In genomic region chr12:79648812-79649700, GRCm38 (mm10) we compare ENCODE assay signal across 12 mouse cellular contexts.
DNase-seq lines count a peak whose midpoint lies in the region; ATAC-seq lines count a peak whose summit lies in the region.
"Had no signal": no experiment of that assay in that cellular context is flagged by ENCODE, and none has a peak within 500 bp of the region (broad histone marks: within the 10 kb centered on the region; RNA-seq: fewer than 3 reads in every experiment).

No protein-coding gene starts in this region.

- peaks cover 9% of the 10 kb centered on the region for H3K4me1 ChIP-seq in forebrain, embryonic 12.5 days
- H3K4me1 ChIP-seq in forebrain, embryonic 16.5 days (replicated peaks; ENCODE audit: control insufficient read depth, insufficient read depth, low read length) = no peaks in the 10 kb centered on the region
- H3K4me1 ChIP-seq in midbrain, embryonic 12.5 days = peaks cover 8% of the 10 kb centered on the region; the same call in 1 of the 2 replicates
- H3K4me1 ChIP-seq in midbrain, embryonic 14.5 days (ENCODE audit: control insufficient read depth, insufficient read depth, low read length) = no peaks in the 10 kb centered on the region
- H3K4me1 ChIP-seq in stomach, embryonic 15.5 days = 0 out of 2 replicates have a peak, but pooled peaks cover 2% of the 10 kb centered on the region

- H3K4me2 ChIP-seq in forebrain, embryonic 12.5 days = no peak overlapping the region
- H3K4me2 ChIP-seq in forebrain, embryonic 16.5 days (ENCODE audit: low read length) = no peak overlapping the region
- H3K4me2 ChIP-seq in midbrain, embryonic 12.5 days (replicated peaks) = no peak overlapping the region
- no peak overlapping the region for H3K4me2 ChIP-seq in midbrain, embryonic 14.5 days (ENCODE audit: low read length)
- H3K4me2 ChIP-seq in stomach, embryonic 15.5 days = no peak overlapping the region
- H3K4me2 ChIP-seq: heart, embryonic 12.5 days had no signal

- 0 out of 2 replicates have a peak overlapping the region, but pooled peaks have one; percentile 10 for H3K27ac ChIP-seq in forebrain, embryonic 12.5 days
- H3K27ac ChIP-seq in forebrain, embryonic 16.5 days (ENCODE audit: low read length) = no peak overlapping the region
- H3K27ac ChIP-seq in midbrain, embryonic 12.5 days (replicated peaks) = 0 out of 2 replicates have a peak overlapping the region, but pooled peaks have one; percentile 20
- no peak overlapping the region for H3K27ac ChIP-seq in midbrain, embryonic 14.5 days (replicated peaks; ENCODE audit: low read depth, low read length)
- peak overlapping the region; percentile 49 for H3K27ac ChIP-seq in stomach, embryonic 15.5 days

- no peaks in the 10 kb centered on the region for H3K9me3 ChIP-seq in forebrain, embryonic 12.5 days
- no peaks in the 10 kb centered on the region for H3K9me3 ChIP-seq in forebrain, embryonic 16.5 days (ENCODE audit: control insufficient read depth, low read length)
- H3K9me3 ChIP-seq in midbrain, embryonic 12.5 days = no peaks in the 10 kb centered on the region
- H3K9me3 ChIP-seq in midbrain, embryonic 14.5 days (ENCODE audit: control insufficient read depth, low read length) = no peaks in the 10 kb centered on the region
- H3K9me3 ChIP-seq in stomach, embryonic 15.5 days = no peaks in the 10 kb centered on the region
- H3K9me3 ChIP-seq: heart, embryonic 12.5 days had no signal

- no peaks in the 10 kb centered on the region for H3K36me3 ChIP-seq in forebrain, embryonic 12.5 days (replicated peaks)
- H3K36me3 ChIP-seq in forebrain, embryonic 16.5 days (ENCODE audit: control insufficient read depth, insufficient read depth) = no peaks in the 10 kb centered on the region
- H3K36me3 ChIP-seq in midbrain, embryonic 12.5 days = no peaks in the 10 kb centered on the region
- no peaks in the 10 kb centered on the region for H3K36me3 ChIP-seq in midbrain, embryonic 14.5 days (ENCODE audit: control insufficient read depth, insufficient read depth, low read length)
- no peaks in the 10 kb centered on the region for H3K36me3 ChIP-seq in stomach, embryonic 15.5 days
- H3K36me3 ChIP-seq: heart, embryonic 12.5 days had no signal

- WGBS in forebrain, embryonic 12.5 days = 39% methylated on average over 7 of the region's 7 CpGs
- 42% methylated on average over 7 of the region's 7 CpGs for WGBS in forebrain, embryonic 16.5 days
- 52% methylated on average over 7 of the region's 7 CpGs for WGBS in midbrain, embryonic 12.5 days
- WGBS in midbrain, embryonic 14.5 days = 44% methylated on average over 7 of the region's 7 CpGs
- WGBS in stomach, embryonic 15.5 days = 57% methylated on average over 7 of the region's 7 CpGs

- no peak for ATAC-seq in forebrain, embryonic 12.5 days (ENCODE audit: low FRiP score)
- no peak for ATAC-seq in forebrain, embryonic 16.5 days
- no peak for ATAC-seq in midbrain, embryonic 12.5 days (ENCODE audit: low FRiP score, low read depth)
- ATAC-seq in midbrain, embryonic 14.5 days (ENCODE audit: low FRiP score, low TSS enrichment) = no peak
- no peak for ATAC-seq in stomach, embryonic 15.5 days (ENCODE audit: insufficient read depth, low FRiP score, low read depth)
- ATAC-seq: liver, postnatal 0 days had no signal

- DNase-seq in midbrain, embryonic 14.5 days = no peak
- peak; percentile 64 for DNase-seq in kidney, adult 9 months
- no peak for DNase-seq in MN1 (ENCODE audit: low spot score)
- no peak for DNase-seq in thymus, postnatal 10 days (ENCODE audit: low spot score in 2 of 2)
- DNase-seq: adrenal gland, adult 2 months; cerebellum, postnatal 25 days; liver, postnatal 0 days had no signal

- no peaks in the 10 kb centered on the region for H3K27me3 ChIP-seq in forebrain, embryonic 12.5 days
- H3K27me3 ChIP-seq in forebrain, embryonic 16.5 days (replicated peaks; ENCODE audit: control insufficient read depth, insufficient read depth, low read length) = no peaks in the 10 kb centered on the region
- no peaks in the 10 kb centered on the region for H3K27me3 ChIP-seq in midbrain, embryonic 12.5 days
- no peaks in the 10 kb centered on the region for H3K27me3 ChIP-seq in midbrain, embryonic 14.5 days (ENCODE audit: control insufficient read depth, insufficient read depth, low read length)
- no peaks in the 10 kb centered on the region for H3K27me3 ChIP-seq in stomach, embryonic 15.5 days (replicated peaks)
- H3K27me3 ChIP-seq: heart, embryonic 12.5 days had no signal

- H3K9ac ChIP-seq in forebrain, embryonic 12.5 days = peak overlapping the region; percentile 17; the same call in 1 of the 2 replicates
- no peak overlapping the region; the same call in 1 of the 2 replicates for H3K9ac ChIP-seq in forebrain, embryonic 16.5 days (replicated peaks; ENCODE audit: low read depth, low read length)
- no peak overlapping the region for H3K9ac ChIP-seq in midbrain, embryonic 12.5 days (replicated peaks)
- H3K9ac ChIP-seq in midbrain, embryonic 14.5 days (replicated peaks; ENCODE audit: low read length) = no peak overlapping the region
- no peak overlapping the region for H3K9ac ChIP-seq in stomach, embryonic 15.5 days
- H3K9ac ChIP-seq: heart, embryonic 12.5 days; liver, postnatal 0 days had no signal

- H3K4me3 ChIP-seq in forebrain, embryonic 12.5 days (replicated peaks) = no peak overlapping the region
- no peak overlapping the region for H3K4me3 ChIP-seq in forebrain, embryonic 16.5 days (replicated peaks; ENCODE audit: low read length)
- no peak overlapping the region for H3K4me3 ChIP-seq in midbrain, embryonic 12.5 days
- H3K4me3 ChIP-seq in midbrain, embryonic 14.5 days (replicated peaks; ENCODE audit: low read depth, low read length) = no peak overlapping the region
- no peak overlapping the region for H3K4me3 ChIP-seq in stomach, embryonic 15.5 days (replicated peaks)
- H3K4me3 ChIP-seq: heart, embryonic 12.5 days had no signal

Comparison
In these comparisons a context has a peak if more than half of its experiments do, and no peak if none do; other contexts are left out.
1. H3K27ac ChIP-seq: peak in forebrain, embryonic 12.5 days (single experiment), midbrain, embryonic 12.5 days (single experiment) and stomach, embryonic 15.5 days (single experiment); none in forebrain, embryonic 16.5 days (single experiment) and midbrain, embryonic 14.5 days (single experiment).